Mouse (Mus musculus) lung, embryonic 14.5 days (tissue): ENCODE results near the gene Bbs9. TPM values are rescaled to one million over a fixed set of nuclear protein-coding genes. Genes with fewer than 3 reads are reported as not detected.

Source experiments
- ATAC-seq: fragments of 200-750 bp; cut with Nextera tagmentation; 2 replicates; pipeline ENCODE4 v1.8.0; 2017; ENCODE audit warnings: mild to moderate bottlenecking, moderate TSS enrichment, moderate library complexity; ENCODE audit not compliant: insufficient read depth
- DNase-seq: peaks from one replicate; pipeline ENCODE4 v3.0.0-alpha.2; 2015
- H3K27ac ChIP-seq: fragments of 300-500 bp; sonication (generic); 2 replicates; pipeline ENCODE4 v1.5.1; 2014; ENCODE audit warnings: low read depth, mild to moderate bottlenecking, moderate library complexity
- H3K27me3 ChIP-seq: fragments of 300-500 bp; sonication (generic); 2 replicates; pipeline ENCODE4 v1.6.1; 2014; ENCODE audit warnings: low read length, control low read depth; ENCODE audit not compliant: insufficient read depth
- H3K36me3 ChIP-seq: fragments of 300-500 bp; sonication (generic); 2 replicates; pipeline ENCODE4 v1.6.1; 2014; ENCODE audit warnings: control low read depth; ENCODE audit not compliant: insufficient read depth
- H3K4me1 ChIP-seq: fragments of 300-500 bp; sonication (generic); 2 replicates; pipeline ENCODE4 v1.6.1; 2014; ENCODE audit warnings: antibody characterized with exemption, control low read depth; ENCODE audit not compliant: insufficient read depth
- H3K4me2 ChIP-seq: fragments of 300-500 bp; sonication (generic); 2 replicates; pipeline ENCODE4 v1.6.1; 2014; ENCODE audit warnings: mild to moderate bottlenecking
- H3K4me3 ChIP-seq: fragments of 300-500 bp; sonication (generic); 2 replicates; pipeline ENCODE4 v1.5.1; 2014; ENCODE audit warnings: low read depth, low read length
- H3K9ac ChIP-seq: fragments of 300-500 bp; sonication (generic); 2 replicates; pipeline ENCODE4 v1.6.1; 2014
- H3K9me3 ChIP-seq: fragments of 300-500 bp; sonication (generic); 2 replicates; pipeline ENCODE4 v1.6.1; 2016; ENCODE audit warnings: low read depth, low read length, control low read depth
- CTCF ChIP-seq: IDR thresholded peaks from 2 replicates; pipeline ENCODE4 v1.5.1; 2016; ENCODE audit warnings: antibody characterized with exemption, low read depth
- WGBS: fragments of 180-500 bp; shearing (Covaris S2); extraction: QIAGEN DNeasy Blood & Tissue Kit; methylation state at CpG from one replicate; pipeline ENCODE4 v1.1.7; 2014; 5-methylcytosine and 5-hydroxymethylcytosine counted together
- polyA plus RNA-seq: library from polyadenylated mRNA; unstranded; fragments of >200 nt; fragmentation: Nextera tagmentation; extraction: Ambion mirVana; gene quantifications from 2 replicates; pipeline ENCODE4 v1.2.1, GENCODE M21; 2014

Bbs9 gene
- polyA plus RNA-seq, 1 experiment from 2014 or later, result 17.1 TPM

- Histone ChIP-seq H3K9me3 (no peaks in the 10 kb centered on the region), H3K9ac (no peak overlapping the region), H3K4me1 (no peaks in the 10 kb centered on the region), H3K27ac (no peak overlapping the region), H3K36me3 (no peaks in the 10 kb centered on the region), H3K4me2 (no peak overlapping the region), H3K4me3 (no peak overlapping the region), H3K27me3 (no peaks in the 10 kb centered on the region)
- ATAC-seq, result no peak; the same call in 1 of the 2 replicates
- TF ChIP-seq CTCF, result no peak
- WGBS, result 61% methylated on average over 4 of the region's 4 CpGs
- DNase-seq, result peak; percentile 22
Measured at GRCm38 (mm10) chr9:22678496-22678895, 203.0 kb downstream of the Bbs9 start.

- WGBS, result 87% methylated on average over 4 of the region's 4 CpGs
- H3K9ac ChIP-seq, result no peak overlapping the region
- no peaks in the 10 kb centered on the region for H3K9me3 ChIP-seq
- H3K27me3 ChIP-seq, result no peaks in the 10 kb centered on the region
- no peak for TF ChIP-seq CTCF
- no peak for ATAC-seq
- H3K36me3 ChIP-seq, result no peaks in the 10 kb centered on the region
- no peak overlapping the region for H3K27ac ChIP-seq
- no peak overlapping the region for H3K4me2 ChIP-seq
- no peaks in the 10 kb centered on the region for H3K4me1 ChIP-seq
- H3K4me3 ChIP-seq, result no peak overlapping the region
- DNase-seq, result peak; percentile 35
Measured at GRCm38 (mm10) chr9:22679485-22679884, 204.0 kb downstream of the Bbs9 start.

GRCm38 (mm10) chr9:22680031-22680430, 204.5 kb downstream of the Bbs9 start:
- Histone ChIP-seq H3K27ac (no peak overlapping the region), H3K9me3 (no peaks in the 10 kb centered on the region), H3K27me3 (no peaks in the 10 kb centered on the region), H3K4me3 (no peak overlapping the region), H3K4me2 (no peak overlapping the region), H3K36me3 (no peaks in the 10 kb centered on the region), H3K9ac (no peak overlapping the region), H3K4me1 (no peaks in the 10 kb centered on the region)
- WGBS, result 38% methylated on average over 12 of the region's 12 CpGs
- peak; percentile 10 for DNase-seq
- no peak for ATAC-seq
- TF ChIP-seq CTCF, result no peak

GRCm38 (mm10) chr9:22680484-22680883, 205.0 kb downstream of the Bbs9 start:
- no peak overlapping the region for H3K4me2 ChIP-seq
- ATAC-seq, result peak; percentile 63; the same call in 1 of the 2 replicates
- H3K4me3 ChIP-seq, result no peak overlapping the region
- H3K4me1 ChIP-seq, result no peaks in the 10 kb centered on the region
- no peaks in the 10 kb centered on the region for H3K36me3 ChIP-seq
- no peak overlapping the region for H3K9ac ChIP-seq
- H3K9me3 ChIP-seq, result no peaks in the 10 kb centered on the region
- H3K27ac ChIP-seq, result no peak overlapping the region
- 41% methylated on average over 1 of the region's 1 CpGs for WGBS
- peak; percentile 69 for DNase-seq
- no peak for TF ChIP-seq CTCF
- no peaks in the 10 kb centered on the region for H3K27me3 ChIP-seq

GRCm38 (mm10) chr9:22683786-22684185, 208.3 kb downstream of the Bbs9 start:
- no peaks in the 10 kb centered on the region for H3K27me3 ChIP-seq
- H3K9me3 ChIP-seq, result no peaks in the 10 kb centered on the region
- no peak overlapping the region for H3K27ac ChIP-seq
- ATAC-seq (no peak), DNase-seq (peak; percentile 23)
- no peak overlapping the region for H3K9ac ChIP-seq
- no peak overlapping the region for H3K4me3 ChIP-seq
- H3K4me2 ChIP-seq, result no peak overlapping the region
- 48% methylated on average over 3 of the region's 3 CpGs for WGBS
- no peaks in the 10 kb centered on the region for H3K4me1 ChIP-seq
- no peak for TF ChIP-seq CTCF
- no peaks in the 10 kb centered on the region for H3K36me3 ChIP-seq

GRCm38 (mm10) chr9:22686765-22687472, 211.4 kb downstream of the Bbs9 start:
- WGBS, result 57% methylated on average over 6 of the region's 6 CpGs
- DNase-seq (peak; percentile 57), ATAC-seq (no peak)
- no peaks in the 10 kb centered on the region for H3K4me1 ChIP-seq
- no peak for TF ChIP-seq CTCF
- H3K36me3 ChIP-seq, result no peaks in the 10 kb centered on the region
- no peaks in the 10 kb centered on the region for H3K27me3 ChIP-seq
- no peak overlapping the region for H3K9ac ChIP-seq
- H3K27ac ChIP-seq, result no peak overlapping the region; the same call in 1 of the 2 replicates
- H3K9me3 ChIP-seq, result no peaks in the 10 kb centered on the region
- no peak overlapping the region for H3K4me3 ChIP-seq
- H3K4me2 ChIP-seq, result no peak overlapping the region

- DNase-seq, result no peak
- no peak overlapping the region for H3K9ac ChIP-seq
- no peak for TF ChIP-seq CTCF
- no peak overlapping the region for H3K4me2 ChIP-seq
- H3K4me1 ChIP-seq, result no peaks in the 10 kb centered on the region
- no peak for ATAC-seq
- H3K27ac ChIP-seq, result no peak overlapping the region
- no peak overlapping the region for H3K4me3 ChIP-seq
- no peaks in the 10 kb centered on the region for H3K36me3 ChIP-seq
- H3K27me3 ChIP-seq, result no peaks in the 10 kb centered on the region
- WGBS, result 75% methylated on average over 7 of the region's 7 CpGs
- H3K9me3 ChIP-seq, result no peaks in the 10 kb centered on the region
Measured at GRCm38 (mm10) chr9:22690234-22690633, 214.7 kb downstream of the Bbs9 start.
